Mouse (Mus musculus) MEL (cell line): Measurements from ENCODE around the gene Slc51a. TPM values are rescaled to one million over a fixed set of nuclear protein-coding genes. Genes with fewer than 3 reads are reported as not detected.

Experiments
- DNase-seq: peaks from one replicate; pipeline ENCODE4 v3.0.0; 2011; ENCODE audit warnings: low read depth, low spot score
- H3K27ac ChIP-seq: 2 replicates; pipeline ENCODE4 v1.5.1; 2012; ENCODE audit warnings: low read depth, mild to moderate bottlenecking, control low read depth, low read length, moderate library complexity; ENCODE audit not compliant: control insufficient read depth
- H3K27me3 ChIP-seq, 2 experiments: fragments of 150-350 bp in 1 of 2; sonication (generic) in 1 of 2; 2 replicates each; pipeline ENCODE4 v1.6.1; 2012; ENCODE audit warnings: low read length in 2 of 2, mild to moderate bottlenecking in 2 of 2, improper control_type of control experiment in 1 of 2, moderate library complexity in 1 of 2; ENCODE audit not compliant: insufficient read depth in 2 of 2, control insufficient read depth in 1 of 2
- H3K36me3 ChIP-seq, 2 experiments: 2 replicates each; pipeline ENCODE4 v1.6.1; 2012 to 2014; ENCODE audit warnings: low read length in 2 of 2, improper control_type of control experiment in 1 of 2, inconsistent platforms in 1 of 2, mild to moderate bottlenecking in 1 of 2; ENCODE audit not compliant: insufficient read depth in 2 of 2, control insufficient read depth in 1 of 2
- H3K4me1 ChIP-seq, 2 experiments: fragments of 150-350 bp in 1 of 2; sonication (generic) in 1 of 2; 2 replicates each; pipeline ENCODE4 v1.6.1; 2012; ENCODE audit warnings: low read length in 2 of 2, improper control_type of control experiment in 1 of 2, mild to moderate bottlenecking in 1 of 2; ENCODE audit not compliant: insufficient read depth in 2 of 2, control insufficient read depth in 1 of 2
- H3K4me3 ChIP-seq, 2 experiments: fragments of 150-350 bp in 1 of 2; sonication (generic) in 1 of 2; 2 replicates each; pipeline ENCODE4 v1.5.1; 2012; ENCODE audit warnings: low read depth in 2 of 2, low read length in 2 of 2, mild to moderate bottlenecking in 2 of 2, moderate library complexity in 2 of 2, control low read depth in 1 of 2, improper control_type of control experiment in 1 of 2; ENCODE audit not compliant: control insufficient read depth in 1 of 2, insufficient read depth in 1 of 2
- H3K79me2 ChIP-seq: 2 replicates; pipeline ENCODE4 v1.6.1; 2012; ENCODE audit warnings: mild to moderate bottlenecking, low read length, moderate library complexity; ENCODE audit not compliant: control insufficient read depth, poor library complexity, insufficient read depth
- H3K9ac ChIP-seq: 2 replicates; pipeline ENCODE4 v1.6.1; 2012; ENCODE audit warnings: low read depth, mild to moderate bottlenecking, control low read depth, low read length, moderate library complexity; ENCODE audit not compliant: control insufficient read depth, poor library complexity, severe bottlenecking
- H3K9me3 ChIP-seq: fragments of 150-350 bp; sonication (generic); replicated peaks from 2 replicates; pipeline ENCODE4 v1.6.1; 2012; ENCODE audit warnings: mild to moderate bottlenecking, low read length, improper control_type of control experiment, moderate library complexity; ENCODE audit not compliant: insufficient read depth
- CHD2 ChIP-seq: IDR thresholded peaks from 2 replicates; pipeline ENCODE4 v1.6.1; 2011; ENCODE audit warnings: low read length, improper control_type of control experiment
- EP300 ChIP-seq, 2 experiments: IDR thresholded peaks; 2 replicates each; pipeline ENCODE4 v1.6.1; 2011; ENCODE audit warnings: improper control_type of control experiment in 2 of 2, low read length in 2 of 2, low read depth in 1 of 2, mild to moderate bottlenecking in 1 of 2
- HCFC1 ChIP-seq: IDR thresholded peaks from 2 replicates; pipeline ENCODE4 v1.6.1; 2012; ENCODE audit warnings: low read depth, mild to moderate bottlenecking, inconsistent platforms, low read length, improper control_type of control experiment, moderate library complexity
- KAT2A ChIP-seq: conservative IDR thresholded peaks from 2 replicates; pipeline ENCODE4 v1.6.1; 2012; ENCODE audit warnings: low read depth, low read length, improper control_type of control experiment, inconsistent platforms
- MAZ ChIP-seq: IDR thresholded peaks from 2 replicates; pipeline ENCODE4 v1.6.1; 2012; ENCODE audit warnings: low read depth, mild to moderate bottlenecking, inconsistent platforms, low read length, improper control_type of control experiment
- MEF2A ChIP-seq: IDR thresholded peaks from 2 replicates; pipeline ENCODE4 v1.6.1; 2014; ENCODE audit warnings: low read depth, mild to moderate bottlenecking, inconsistent platforms, low read length, improper control_type of control experiment; ENCODE audit not compliant: poor library complexity, insufficient replicate concordance, severe bottlenecking; ENCODE audit errors: extremely low read depth
- MYC ChIP-seq: IDR thresholded peaks from 2 replicates; pipeline ENCODE4 v1.6.1; 2011; ENCODE audit warnings: low read depth, mild to moderate bottlenecking, low read length, improper control_type of control experiment, moderate library complexity
- NELFE ChIP-seq: IDR thresholded peaks from 2 replicates; pipeline ENCODE4 v1.6.1; 2011; ENCODE audit warnings: low read depth, low read length, improper control_type of control experiment
- RCOR1 ChIP-seq: IDR thresholded peaks from 2 replicates; pipeline ENCODE4 v1.6.1; 2012; ENCODE audit warnings: low read depth, mild to moderate bottlenecking, inconsistent platforms, low read length, improper control_type of control experiment
- TAL1 ChIP-seq: IDR thresholded peaks from 2 replicates; pipeline ENCODE4 v1.6.1; 2012; ENCODE audit warnings: mild to moderate bottlenecking, inconsistent platforms, low read length, moderate library complexity, mixed read lengths
- TBP ChIP-seq: IDR thresholded peaks from 2 replicates; pipeline ENCODE4 v1.8.0; 2011; ENCODE audit warnings: low read depth, low read length, improper control_type of control experiment
- UBTF ChIP-seq: IDR thresholded peaks from 2 replicates; pipeline ENCODE4 v1.6.1; 2012; ENCODE audit warnings: low read depth, mild to moderate bottlenecking, inconsistent platforms, low read length, improper control_type of control experiment, moderate library complexity, borderline replicate concordance; ENCODE audit not compliant: insufficient read depth
- USF1 ChIP-seq: IDR thresholded peaks from 2 replicates; pipeline ENCODE4 v1.6.1; 2014; ENCODE audit warnings: low read depth, mild to moderate bottlenecking, inconsistent platforms, low read length, improper control_type of control experiment, moderate library complexity
- ZC3H11A ChIP-seq: IDR thresholded peaks from 2 replicates; pipeline ENCODE4 v1.6.1; 2012; ENCODE audit warnings: low read depth, mild to moderate bottlenecking, inconsistent platforms, low read length, improper control_type of control experiment
- polyA plus RNA-seq, 2 experiments: library from polyadenylated mRNA; stranded (reverse) in 1 of 2; unstranded in 1 of 2; fragments of >175 nt in 1 of 2; fragments of >200 nt in 1 of 2; gene quantifications; 2 replicates each; pipeline versions ENCODE4 v1.2.1 to v1.2.4; 2012; ENCODE audit warnings: low replicate concordance in 2 of 2, low read depth in 1 of 2; ENCODE audit not compliant: insufficient read length in 2 of 2, insufficient read depth in 1 of 2, missing spikeins in 1 of 2
- total RNA-seq: library from RNA; depleted of rRNA; stranded (reverse); fragments of 300-350 nt; gene quantifications from 2 replicates; pipeline ENCODE4 v1.2.3, GENCODE M21; 2012

The Slc51a gene
- total and polyA plus RNA-seq, 3 experiments, result 4.6 to 14.5 TPM; not detected in 1

- TF ChIP-seq NELFE (peak; percentile 57; the same call in 1 of the 2 replicates), MAZ (peak; percentile 94), MEF2A (0 out of 2 replicates have a peak, but pooled peaks have one; percentile 8), HCFC1 (peak; percentile 57; the same call in 1 of the 2 replicates), KAT2A (no peak)
Measured at GRCm38 (mm10) chr16:32509066-32509942, 21.6 kb upstream of the Slc51a start (continued).

DNA sequence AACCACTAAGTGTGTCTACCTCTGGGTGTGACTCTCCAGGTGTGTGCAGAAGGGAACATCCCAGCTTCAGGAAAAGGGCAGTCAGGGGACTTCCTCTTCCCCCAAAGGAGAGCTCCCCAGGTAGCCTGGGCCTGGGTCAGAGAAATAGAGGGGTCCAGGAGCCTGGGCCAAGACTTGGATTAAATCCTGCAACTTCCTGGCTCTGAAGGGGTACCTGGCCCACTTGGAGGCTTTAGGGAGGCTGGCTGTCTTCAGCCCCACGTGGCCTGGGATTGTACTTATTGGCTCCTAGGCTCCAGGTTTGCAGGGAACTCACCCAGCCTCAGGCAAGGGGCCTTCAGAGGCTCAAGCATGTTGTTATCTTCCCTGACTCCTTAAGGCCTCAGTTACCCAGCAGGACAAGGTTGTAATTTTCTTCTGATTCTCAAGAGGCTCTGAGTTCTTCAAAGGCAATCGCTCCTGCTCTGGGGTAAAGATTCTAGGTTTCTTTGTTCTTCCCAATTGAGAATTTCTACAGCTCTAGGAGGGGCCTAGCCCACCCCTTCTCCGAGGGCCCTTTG lies 20.9 kb upstream of the Slc51a start:
- Histone ChIP-seq H3K27ac (peak overlapping the region; percentile 93), H3K4me1 (peaks cover 19 to 31% of the 10 kb centered on the region in 2 experiments), H3K79me2 (no peaks in the 10 kb centered on the region; the same call in 1 of the 2 replicates), H3K9ac (peak overlapping the region; percentile 67), H3K9me3 (no peaks in the 10 kb centered on the region), H3K27me3 (no peaks in the 10 kb centered on the region), H3K36me3 (peaks cover 0 to 37% of the 10 kb centered on the region in 2 experiments; a peak in 2 of 4 replicates), H3K4me3 (peak overlapping the region; percentile 3 to 24)
- peak; percentile 73 for DNase-seq
- peak; percentile 48; the same call in 1 of the 2 replicates for TF ChIP-seq USF1
- TF ChIP-seq EP300 (IDR thresholded peaks at IDR 0.05; ENCODE audit: low read depth in 1 of 2, low read length in 2 of 2), result no peak
- 0 out of 2 replicates have a peak, but pooled peaks have one; percentile 24 for TF ChIP-seq TBP

DNA sequence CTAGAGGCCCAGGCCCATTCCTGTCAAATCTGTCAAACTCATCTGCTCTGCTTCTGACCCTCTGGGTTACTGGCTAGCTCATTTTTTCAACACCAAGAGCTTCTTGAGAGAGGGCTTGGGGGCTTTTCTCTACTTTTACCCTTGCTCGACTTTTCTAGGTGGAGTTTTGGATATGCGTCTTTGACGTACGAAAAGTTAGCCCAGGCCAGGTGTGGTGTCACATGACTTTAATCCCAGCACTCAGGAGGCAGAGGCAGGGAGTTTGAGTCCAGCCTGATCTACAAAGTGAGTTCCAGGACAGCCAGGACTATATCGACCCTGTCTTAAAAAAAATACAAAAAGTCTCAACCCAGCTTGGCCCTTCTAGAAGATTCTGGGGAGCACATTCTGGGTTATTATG lies 20.4 kb upstream of the Slc51a start:
- peak; percentile 25 for TF ChIP-seq TAL1
- no peak for TF ChIP-seq ZC3H11A
- no peak for TF ChIP-seq CHD2
- TF ChIP-seq UBTF, result no peak
- no peak for TF ChIP-seq RCOR1
- no peak for TF ChIP-seq MYC
- peak; percentile 51; the same call in 1 of the 2 replicates for TF ChIP-seq USF1
- TF ChIP-seq MEF2A, result no peak
- H3K27ac ChIP-seq, result peak overlapping the region; percentile 93
- H3K4me1 ChIP-seq, result peaks cover 19 to 31% of the 10 kb centered on the region in 2 experiments

More for the DNA sequence above, 20.4 kb upstream of the Slc51a start:
- H3K9ac ChIP-seq, result peak overlapping the region; percentile 67
- DNase-seq, result no peak
- H3K27me3 ChIP-seq, result no peaks in the 10 kb centered on the region
- H3K4me3 ChIP-seq, result peak overlapping the region; percentile 3 to 35
- no peaks in the 10 kb centered on the region; the same call in 1 of the 2 replicates for H3K79me2 ChIP-seq
- H3K36me3 ChIP-seq, result peaks cover 0 to 37% of the 10 kb centered on the region in 2 experiments; a peak in 2 of 4 replicates
- no peaks in the 10 kb centered on the region for H3K9me3 ChIP-seq
